Comparison of ENCODE assay signal across 20 mouse cellular contexts in the genomic region with DNA sequence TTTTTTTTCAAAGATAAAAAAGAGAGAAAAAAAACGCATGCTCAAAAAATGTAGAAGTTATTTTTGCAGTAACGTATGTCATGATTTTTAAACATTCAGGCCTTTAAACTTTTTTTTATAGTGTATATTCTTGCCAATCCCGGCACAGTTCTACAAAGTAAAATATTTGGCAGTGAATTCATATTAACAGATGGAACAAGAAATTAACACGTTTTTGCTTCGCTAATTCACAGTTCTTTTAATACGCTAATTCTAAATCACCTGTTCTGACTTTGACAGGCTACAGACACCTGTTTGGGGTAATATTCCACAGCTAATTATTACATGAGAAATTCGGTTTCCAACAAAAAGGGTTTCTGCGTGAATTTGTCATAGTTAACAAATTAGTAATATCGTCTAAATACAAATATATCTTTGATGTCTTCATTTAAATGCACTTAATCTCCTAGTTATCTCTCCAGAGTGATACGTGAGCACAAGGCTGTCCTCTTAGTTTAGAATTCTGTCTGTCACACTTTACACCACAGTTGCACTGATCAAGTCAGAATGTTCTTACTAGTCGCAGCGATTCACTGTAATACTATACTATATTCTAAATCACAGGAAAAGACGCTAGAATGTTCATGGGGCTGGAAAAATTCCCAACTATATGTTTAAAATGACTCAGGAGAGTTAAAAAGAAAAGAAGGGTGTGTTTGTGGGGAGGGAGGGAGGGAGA.
A peak's percentile ranks its signal among the peaks of the same experiment; 100 is the strongest.
DNase-seq lines count a peak whose midpoint lies in the region; ATAC-seq and TF ChIP-seq lines count a peak whose summit lies in the region.
"Had no signal": no experiment of that assay in that cellular context is flagged by ENCODE, and none has a peak within 500 bp of the region (broad histone marks: within the 10 kb centered on the region; RNA-seq: fewer than 3 reads in every experiment).

No protein-coding gene starts in this region.

- H3K4me2 ChIP-seq in forebrain, postnatal 0 days (ENCODE audit: low read depth) = no peak overlapping the region
- H3K4me2 ChIP-seq: embryonic facial prominence, embryonic 12.5 days; heart, embryonic 13.5 days; hindbrain, embryonic 12.5 days had no signal

- peak; percentile 58 for ATAC-seq in forebrain, postnatal 0 days
- ATAC-seq: CD4-positive, CD25-positive, alpha-beta regulatory T cell, adult 4 months; hindbrain, embryonic 16.5 days; inflammation-experienced regulatory T-cells, adult 6 months had no signal

- H3K4me1 ChIP-seq in forebrain, postnatal 0 days (ENCODE audit: insufficient read depth) = no peaks in the 10 kb centered on the region
- H3K4me1 ChIP-seq: embryonic facial prominence, embryonic 12.5 days; heart, embryonic 13.5 days; hindbrain, embryonic 12.5 days had no signal

- no peaks in the 10 kb centered on the region for H3K27me3 ChIP-seq in forebrain, postnatal 0 days (ENCODE audit: insufficient read depth, low read length)
- H3K27me3 ChIP-seq: embryonic facial prominence, embryonic 12.5 days; heart, embryonic 13.5 days; hindbrain, embryonic 12.5 days had no signal

- H3K4me3 ChIP-seq in layer of hippocampus, adult 2 months = no peak overlapping the region
- no peak overlapping the region for H3K4me3 ChIP-seq in forebrain, postnatal 0 days (ENCODE audit: low read depth, low read length)
- H3K4me3 ChIP-seq: embryonic facial prominence, embryonic 12.5 days; heart, embryonic 13.5 days; hindbrain, embryonic 12.5 days had no signal

- no peaks in the 10 kb centered on the region for H3K36me3 ChIP-seq in forebrain, postnatal 0 days (ENCODE audit: insufficient read depth)
- H3K36me3 ChIP-seq: embryonic facial prominence, embryonic 12.5 days; G1E; heart, embryonic 13.5 days; hindbrain, embryonic 12.5 days had no signal

- H3K9me3 ChIP-seq in forebrain, postnatal 0 days (ENCODE audit: low read length) = no peaks in the 10 kb centered on the region
- H3K9me3 ChIP-seq: embryonic facial prominence, embryonic 12.5 days; G1E; heart, embryonic 13.5 days; hindbrain, embryonic 12.5 days had no signal

- no peak overlapping the region for H3K9ac ChIP-seq in forebrain, postnatal 0 days
- H3K9ac ChIP-seq: embryonic facial prominence, embryonic 12.5 days; heart, embryonic 13.5 days; hindbrain, embryonic 12.5 days had no signal

- peak overlapping the region; percentile 74 for H3K27ac ChIP-seq in layer of hippocampus, adult 2 months
- peak overlapping the region; percentile 72 for H3K27ac ChIP-seq in forebrain, postnatal 0 days (ENCODE audit: low read depth, low read length)
- H3K27ac ChIP-seq: embryonic facial prominence, embryonic 12.5 days; heart, embryonic 13.5 days; hindbrain, embryonic 12.5 days had no signal

- peak; percentile 10 for DNase-seq in cerebellum, adult 9-10 months
- no peak for DNase-seq in cerebellum, adult 9-11 months
- no peak for DNase-seq in layer of hippocampus, adult 2 months (ENCODE audit: low spot score in 2 of 2)
- DNase-seq in layer of hippocampus, adult 9-11 months = no peak
- DNase-seq in brain, adult 2 months (ENCODE audit: low read depth, low spot score) = peak; percentile 26
- DNase-seq in forebrain, postnatal 0 days = peak; percentile 63
- DNase-seq in spleen, postnatal 10 days (ENCODE audit: low spot score in 2 of 2) = no peak
- DNase-seq: adrenal gland, postnatal 10 days; B cell, adult 2 months; gastrocnemius, postnatal 36 days; heart, adult 11 months; heart, postnatal 36 days; kidney, adult 11 months had no signal

- TF ChIP-seq CTCF in layer of hippocampus, adult 2 months (conservative IDR thresholded peaks at IDR 0.05) = no peak
- no peak for TF ChIP-seq CTCF in forebrain, postnatal 0 days (IDR thresholded peaks at IDR 0.05; ENCODE audit: low read depth)

- 56% methylated on average over 13 of the region's 13 CpGs for WGBS in forebrain, postnatal 0 days

Comparison
In these comparisons a context has a peak if more than half of its experiments do, and no peak if none do; other contexts are left out.
1. DNase-seq: peak in cerebellum, adult 9-10 months (single experiment), brain, adult 2 months (single experiment) and forebrain, postnatal 0 days (single experiment); none in cerebellum, adult 9-11 months (single experiment), layer of hippocampus, adult 2 months (0 of 2), layer of hippocampus, adult 9-11 months (single experiment) and spleen, postnatal 10 days (0 of 2).